Mouse (Mus musculus) ES-E14 (cell line): ENCODE data around the gene Ppp3ca.

Experiments
- CHD2 ChIP-seq: IDR thresholded peaks from 2 replicates; pipeline ENCODE4 v1.6.1; 2014; ENCODE audit warnings: mild to moderate bottlenecking, low read depth, low read length, inconsistent platforms
- HCFC1 ChIP-seq: IDR thresholded peaks from 2 replicates; pipeline ENCODE4 v1.6.1; 2012; ENCODE audit warnings: low read length, inconsistent platforms, borderline replicate concordance; ENCODE audit not compliant: insufficient read depth
- ZC3H11A ChIP-seq: IDR thresholded peaks from 2 replicates; pipeline ENCODE4 v1.6.1; 2012; ENCODE audit warnings: low read depth, mild to moderate bottlenecking, inconsistent platforms, low read length, borderline replicate concordance
- ZNF384 ChIP-seq: IDR thresholded peaks from 2 replicates; pipeline ENCODE4 v1.6.1; 2012; ENCODE audit warnings: low read depth, low read length, inconsistent platforms

- TF ChIP-seq ZNF384: no peak
- TF ChIP-seq HCFC1: no peak
- no peak for TF ChIP-seq CHD2
- no peak for TF ChIP-seq ZC3H11A
These were observed 232.9 kb downstream of the Ppp3ca start for GRCm38 (mm10) chr3:136902776-136903175.
